Mouse (Mus musculus): ENCODE measurements around the gene Rflnb.

GRCm38 (mm10) chr11:76044468-76044867 is 16.9 kb upstream of the Rflnb start:
- TF ChIP-seq POLR2A (IDR thresholded peaks at IDR 0.05; ENCODE audit: borderline replicate concordance, control insufficient read depth, low read depth, low read length) (no peak), CTCF (IDR thresholded peaks at IDR 0.05; ENCODE audit: control insufficient read depth, insufficient read depth, low read length) (no peak)

All from bone marrow, adult 2 months (tissue).